Mouse (Mus musculus) kidney, adult 2 months (tissue): ENCODE measurements around the gene Foxj2.

ENCODE experiments used
- CTCF ChIP-seq: fragments of 200-500 bp; conservative IDR thresholded peaks from 2 replicates; pipeline ENCODE4 v1.5.1; 2011; ENCODE audit warnings: low read depth, mild to moderate bottlenecking, control low read depth, low read length, moderate library complexity, mixed read lengths; ENCODE audit not compliant: insufficient read depth, insufficient read length
- POLR2A ChIP-seq: fragments of 200-500 bp; IDR thresholded peaks from one replicate; pipeline ENCODE4 v1.6.1; 2011; ENCODE audit warnings: low read depth, low read length, control low read depth

GRCm38 (mm10) chr6:122770760-122771315, 48.9 kb upstream of the Foxj2 start:
- TF ChIP-seq CTCF (no peak), POLR2A (no peak)
